Comparison of ENCODE assay signal across 18 mouse cellular contexts in the genomic region with DNA sequence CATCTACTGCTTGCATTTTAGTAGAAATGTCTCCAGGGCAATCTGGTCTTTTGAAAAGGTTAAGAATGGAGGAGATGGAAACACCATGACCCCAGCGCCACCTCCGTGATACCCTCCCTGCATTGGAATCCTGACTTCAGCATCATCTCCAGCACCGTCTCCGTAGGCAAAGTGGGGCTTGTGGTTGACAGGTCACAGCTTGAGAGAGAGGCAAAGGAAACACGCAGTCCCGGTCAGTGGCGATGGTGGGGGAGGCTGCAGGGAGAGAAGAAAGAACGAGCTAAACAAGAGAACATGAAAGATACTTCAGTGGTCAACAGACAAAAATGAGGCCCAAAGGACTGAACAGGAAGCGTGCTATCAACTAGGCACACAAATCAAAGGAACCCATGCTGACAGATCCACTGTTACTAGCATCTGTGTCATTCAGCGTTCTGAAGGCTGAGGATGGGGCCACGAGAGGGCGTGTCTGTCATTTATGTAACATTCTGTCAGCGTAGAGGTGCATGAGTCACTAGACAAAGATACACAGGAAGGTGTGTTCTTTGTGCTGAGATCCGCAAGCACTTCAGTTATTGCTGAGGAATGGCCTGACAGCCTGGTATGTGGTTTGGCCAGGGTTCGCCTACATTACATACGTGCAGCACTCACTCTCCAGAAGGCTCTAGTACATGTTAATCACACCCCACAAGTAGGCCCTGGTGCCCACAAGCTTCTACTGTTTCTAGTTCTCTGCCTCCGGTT. TPM values are rescaled to one million over a fixed set of nuclear protein-coding genes. Genes with fewer than 3 reads are reported as not detected.
DNase-seq lines count a peak whose midpoint lies in the region; ATAC-seq and TF ChIP-seq lines count a peak whose summit lies in the region.
"Had no signal": no experiment of that assay in that cellular context is flagged by ENCODE, and none has a peak within 500 bp of the region (broad histone marks: within the 10 kb centered on the region; RNA-seq: fewer than 3 reads in every experiment).

No protein-coding gene starts in this region.

- H3K9me3 ChIP-seq in CH12.LX (replicated peaks; ENCODE audit: low read length) = no peaks in the 10 kb centered on the region
- H3K9me3 ChIP-seq in intestine, postnatal 0 days (ENCODE audit: control insufficient read depth) = no peaks in the 10 kb centered on the region
- H3K9me3 ChIP-seq: heart, embryonic 10.5 days; hindbrain, embryonic 13.5 days had no signal

- no peak overlapping the region for H3K9ac ChIP-seq in CH12.LX (ENCODE audit: insufficient read depth, low read depth)
- no peak overlapping the region for H3K9ac ChIP-seq in intestine, postnatal 0 days (ENCODE audit: low read depth, low read length)
- H3K9ac ChIP-seq: hindbrain, embryonic 13.5 days had no signal

- 56% methylated on average over 17 of the region's 17 CpGs for WGBS in intestine, postnatal 0 days

- no peak overlapping the region for H3K4me2 ChIP-seq in CH12.LX (ENCODE audit: insufficient read depth, low read depth, poor library complexity, severe bottlenecking)
- H3K4me2 ChIP-seq in intestine, postnatal 0 days (replicated peaks; ENCODE audit: low read depth) = no peak overlapping the region
- H3K4me2 ChIP-seq: hindbrain, embryonic 13.5 days had no signal

- peak in 1 of 2 experiments; percentile 37; a peak in 2 of 4 replicates for TF ChIP-seq CTCF in CH12.LX (conservative IDR thresholded peaks at IDR 0.05 in 1 of 2, IDR thresholded peaks at IDR 0.05 in 1 of 2; ENCODE audit: low read depth in 2 of 2, low read length in 2 of 2)
- peak; percentile 77 for TF ChIP-seq CTCF in intestine, postnatal 0 days (IDR thresholded peaks at IDR 0.05; ENCODE audit: low read depth)

- no peaks in the 10 kb centered on the region for H3K4me1 ChIP-seq in CH12.LX (ENCODE audit: control insufficient read depth in 1 of 2, insufficient read depth in 2 of 2)
- H3K4me1 ChIP-seq in intestine, postnatal 0 days (replicated peaks; ENCODE audit: control insufficient read depth, insufficient read depth, low read length) = no peaks in the 10 kb centered on the region; the same call in 1 of the 2 replicates

- no peaks in the 10 kb centered on the region for H3K79me2 ChIP-seq in CH12.LX (replicated peaks; ENCODE audit: control insufficient read depth, extremely low read depth, insufficient read depth, poor library complexity, severe bottlenecking)

- TF ChIP-seq POLR2A in CH12.LX (IDR thresholded peaks at IDR 0.05; ENCODE audit: low read depth, low read length) = no peak

- no peak for TF ChIP-seq EP300 in CH12.LX (IDR thresholded peaks at IDR 0.05; ENCODE audit: low read length)

- H3K27ac ChIP-seq in CH12.LX (ENCODE audit: insufficient read depth, low read depth) = no peak overlapping the region
- no peak overlapping the region for H3K27ac ChIP-seq in intestine, postnatal 0 days (ENCODE audit: low read depth, low read length)
- H3K27ac ChIP-seq: heart, embryonic 10.5 days; hindbrain, embryonic 13.5 days had no signal

- H3K4me3 ChIP-seq in CH12.LX (replicated peaks in 1 of 3; ENCODE audit: low read depth in 2 of 3, low read length in 2 of 3, poor library complexity in 1 of 3) = no peak overlapping the region
- no peak overlapping the region for H3K4me3 ChIP-seq in intestine, postnatal 0 days (ENCODE audit: low read depth, low read length)
- H3K4me3 ChIP-seq: heart, embryonic 10.5 days; hindbrain, embryonic 13.5 days had no signal

- TF ChIP-seq RAD21 in CH12.LX (IDR thresholded peaks at IDR 0.05; ENCODE audit: low read depth, low read length) = peak; percentile 8

- no peaks in the 10 kb centered on the region for H3K36me3 ChIP-seq in CH12.LX (replicated peaks in 1 of 2; ENCODE audit: control insufficient read depth in 1 of 2, insufficient read depth in 1 of 2, low read length in 1 of 2)
- no peaks in the 10 kb centered on the region for H3K36me3 ChIP-seq in intestine, postnatal 0 days (ENCODE audit: control insufficient read depth, insufficient read depth)
- H3K36me3 ChIP-seq: heart, embryonic 10.5 days; hindbrain, embryonic 13.5 days had no signal

- DNase-seq in 416B (ENCODE audit: low read depth) = peak; percentile 13
- DNase-seq in CH12.LX (ENCODE audit: extremely low read depth) = no peak
- DNase-seq in mesoderm, embryonic 11.5 days (ENCODE audit: low read depth, low spot score) = peak; percentile 14
- no peak for DNase-seq in yolk sac, embryonic 10.5 days (ENCODE audit: low spot score)
- DNase-seq in thymus, postnatal 36 days = no peak
- DNase-seq in adrenal gland, postnatal 4 days (ENCODE audit: low spot score in 2 of 2) = no peak
- DNase-seq: adrenal gland, adult 8-10 months; cerebellum, adult 11 months; kidney, postnatal 25 days; spleen, adult 18-20 months had no signal

- peak; percentile 69 for ATAC-seq in intestine, postnatal 0 days

- dilution Hi-C loops in CH12.LX (cut with MboI; ENCODE audit: extremely low pct_ligation_motif_present, extremely low pct_unique_long_range_greater_than_20kb, low sequenced_read_pairs) = no loop called here

- in situ Hi-C loops in CH12.LX (cut with MboI; ENCODE audit: low pct_ligation_motif_present, low pct_unique_long_range_greater_than_20kb, low sequenced_read_pairs) = no loop called here

- peaks cover 93% of the 10 kb centered on the region for H3K27me3 ChIP-seq in CH12.LX (replicated peaks)
- no peaks in the 10 kb centered on the region for H3K27me3 ChIP-seq in intestine, postnatal 0 days (replicated peaks; ENCODE audit: control insufficient read depth, insufficient read depth, low read length)
- H3K27me3 ChIP-seq: hindbrain, embryonic 13.5 days had no signal

TF ChIP-seq in CH12.LX, 34 proteins besides CTCF, POLR2A, EP300 and RAD21:
- TF ChIP-seq NRF1 (IDR thresholded peaks at IDR 0.05; ENCODE audit: low read depth, low read length) (no peak), SMC3 (IDR thresholded peaks at IDR 0.05; ENCODE audit: low read depth, low read length) (peak; percentile 43)

RNA-seq across cellular contexts. Expression of gene Krt31, which starts 17.1 kb away (rescaled TPM):
- total RNA-seq in CH12.LX (2012; rRNA removed) (not detected in 2 replicates), CH12.LX (2014; rRNA removed) (not detected in 2 replicates)
- not detected in 2 replicates for polyA plus RNA-seq in CH12.LX (2012; ENCODE audit: insufficient read length, low read depth)
- polyA plus RNA-seq in intestine, postnatal 0 days (2015; fragmentation: Nextera tagmentation; extraction: Ambion mirVana) = 0.07 TPM in 1 of 2 replicates, not detected in the other
- not detected for total RNA-seq in adrenal gland, postnatal 4 days (2021)
- total RNA-seq: adrenal gland, adult 8-10 months; left cerebral cortex, postnatal 25 days; MEL; monocyte, adult 5-6 weeks had no signal
- polyA plus RNA-seq: heart, embryonic 10.5 days; hindbrain, embryonic 13.5 days; liver, embryonic 16.5 days had no signal

RNA-seq across cellular contexts. Expression of gene Krt32, which starts 20.6 kb away (rescaled TPM):
- total RNA-seq in CH12.LX (2012; rRNA removed) (not detected in 2 replicates), CH12.LX (2014; rRNA removed) (not detected in 2 replicates)
- not detected in 2 replicates for polyA plus RNA-seq in CH12.LX (2012; ENCODE audit: insufficient read length, low read depth)
- polyA plus RNA-seq in intestine, postnatal 0 days (2015; fragmentation: Nextera tagmentation; extraction: Ambion mirVana) = not detected in 2 replicates
- total RNA-seq in adrenal gland, postnatal 4 days (2021) = not detected
- total RNA-seq: adrenal gland, adult 8-10 months; left cerebral cortex, postnatal 25 days; MEL; monocyte, adult 5-6 weeks had no signal
- polyA plus RNA-seq: heart, embryonic 10.5 days; hindbrain, embryonic 13.5 days; liver, embryonic 16.5 days had no signal

RNA-seq across cellular contexts. Expression of gene Krt34, which starts 26.1 kb away (rescaled TPM):
- total RNA-seq in CH12.LX (2012; rRNA removed) (not detected in 2 replicates), CH12.LX (2014; rRNA removed) (not detected in 2 replicates)
- not detected in 2 replicates for polyA plus RNA-seq in CH12.LX (2012; ENCODE audit: insufficient read length, low read depth)
- polyA plus RNA-seq in intestine, postnatal 0 days (2015; fragmentation: Nextera tagmentation; extraction: Ambion mirVana) = not detected in 2 replicates
- total RNA-seq in adrenal gland, postnatal 4 days (2021) = not detected
- total RNA-seq: adrenal gland, adult 8-10 months; left cerebral cortex, postnatal 25 days; MEL; monocyte, adult 5-6 weeks had no signal
- polyA plus RNA-seq: heart, embryonic 10.5 days; hindbrain, embryonic 13.5 days; liver, embryonic 16.5 days; thymus, postnatal 0 days had no signal

RNA-seq across cellular contexts. Expression of gene Krt35, which starts 28.6 kb away (rescaled TPM):
- total RNA-seq in CH12.LX (2012; rRNA removed) = not detected in 2 replicates
- not detected in 2 replicates for total RNA-seq in CH12.LX (2014; rRNA removed)
- not detected in 2 replicates for polyA plus RNA-seq in CH12.LX (2012; ENCODE audit: insufficient read length, low read depth)
- 0.26 and 0.44 TPM in 2 replicates for polyA plus RNA-seq in intestine, postnatal 0 days (2015; fragmentation: Nextera tagmentation; extraction: Ambion mirVana)
- not detected for total RNA-seq in adrenal gland, postnatal 4 days (2021)
- total RNA-seq: adrenal gland, adult 8-10 months; left cerebral cortex, postnatal 25 days; MEL; monocyte, adult 5-6 weeks had no signal
- polyA plus RNA-seq: heart, embryonic 10.5 days; hindbrain, embryonic 13.5 days; liver, embryonic 16.5 days had no signal

RNA-seq across cellular contexts. Expression of gene Krt33b, which starts 37.8 kb away (rescaled TPM):
- total RNA-seq in CH12.LX (2012; rRNA removed) (not detected in 2 replicates), CH12.LX (2014; rRNA removed) (not detected in 2 replicates)
- polyA plus RNA-seq in CH12.LX (2012; ENCODE audit: insufficient read length, low read depth) = not detected in 2 replicates
- not detected in 2 replicates for polyA plus RNA-seq in intestine, postnatal 0 days (2015; fragmentation: Nextera tagmentation; extraction: Ambion mirVana)
- total RNA-seq in adrenal gland, postnatal 4 days (2021) = not detected
- total RNA-seq: adrenal gland, adult 8-10 months; left cerebral cortex, postnatal 25 days; MEL; monocyte, adult 5-6 weeks had no signal
- polyA plus RNA-seq: heart, embryonic 10.5 days; hindbrain, embryonic 13.5 days; liver, embryonic 16.5 days had no signal

Comparison
In these comparisons a context has a peak if more than half of its experiments do, and no peak if none do; other contexts are left out.
1. DNase-seq: peak in 416B (single experiment) and mesoderm, embryonic 11.5 days (single experiment); none in CH12.LX (single experiment), yolk sac, embryonic 10.5 days (single experiment), thymus, postnatal 36 days (0 of 2) and adrenal gland, postnatal 4 days (0 of 2).